Mouse (Mus musculus): Measurements from ENCODE around the gene Map7d1.
A peak's percentile ranks its signal among the peaks of the same experiment; 100 is the strongest.
"Not testable (repeated sequence)": the region's sequence is repeated elsewhere in the genome, so short reads cannot be mapped to it uniquely, and the experiment has no call there.

The Map7d1 gene

GRCm38 (mm10) chr4:126241956-126242355, 14.2 kb downstream of the Map7d1 start:
- no peak for DNase-seq (ENCODE audit: low spot score)

- DNase-seq (ENCODE audit: low spot score), result no peak
Observed at GRCm38 (mm10) chr4:126239862-126240475, 16.2 kb downstream of the Map7d1 start.

- DNase-seq (ENCODE audit: low spot score), result peak; percentile 71
Observed at GRCm38 (mm10) chr4:126237721-126238242, 18.4 kb downstream of the Map7d1 start.

GRCm38 (mm10) chr4:126236467-126237280, 19.5 kb downstream of the Map7d1 start:
- DNase-seq (ENCODE audit: low spot score), result peak; percentile 71

- DNase-seq (ENCODE audit: low spot score), result no peak
Observed at GRCm38 (mm10) chr4:126235191-126235590, 21.0 kb downstream of the Map7d1 start.

GRCm38 (mm10) chr4:126234496-126235175, 21.5 kb downstream of the Map7d1 start:
- peak; percentile 70 for DNase-seq (ENCODE audit: low spot score)

DNA sequence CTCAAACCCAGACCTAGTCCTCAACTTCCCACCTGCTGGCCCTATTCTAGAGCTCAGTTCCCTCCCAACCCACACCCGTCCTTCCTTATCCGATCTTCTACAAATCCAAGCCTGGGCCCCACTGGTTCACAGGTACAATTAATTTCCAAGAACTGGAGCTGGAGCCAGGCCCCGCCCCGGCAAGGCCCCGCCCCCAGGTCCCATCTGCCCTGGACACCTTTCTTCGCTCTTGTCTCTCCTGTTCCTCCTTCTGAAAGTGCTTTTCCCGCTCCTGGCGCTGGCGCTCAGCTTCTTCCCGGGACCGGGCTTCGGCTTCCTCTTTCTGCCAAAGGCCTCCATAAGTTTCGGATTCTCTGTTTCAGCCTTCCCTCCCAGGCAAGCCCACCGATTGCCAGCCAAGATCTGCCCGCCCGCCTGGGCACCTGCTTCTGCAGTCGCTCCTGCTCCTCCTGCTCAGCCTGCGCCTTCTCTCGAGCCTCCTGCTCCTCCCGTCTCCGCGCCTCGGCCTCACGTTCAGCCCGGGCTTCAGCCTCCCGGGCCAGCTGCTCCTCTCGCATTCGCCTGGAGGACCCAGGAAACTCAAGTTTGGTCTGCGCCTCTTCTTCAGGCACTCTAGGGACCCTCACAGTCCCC, 22.4 kb downstream of the Map7d1 start:
- DNase-seq (ENCODE audit: low spot score), result no peak

DNA sequence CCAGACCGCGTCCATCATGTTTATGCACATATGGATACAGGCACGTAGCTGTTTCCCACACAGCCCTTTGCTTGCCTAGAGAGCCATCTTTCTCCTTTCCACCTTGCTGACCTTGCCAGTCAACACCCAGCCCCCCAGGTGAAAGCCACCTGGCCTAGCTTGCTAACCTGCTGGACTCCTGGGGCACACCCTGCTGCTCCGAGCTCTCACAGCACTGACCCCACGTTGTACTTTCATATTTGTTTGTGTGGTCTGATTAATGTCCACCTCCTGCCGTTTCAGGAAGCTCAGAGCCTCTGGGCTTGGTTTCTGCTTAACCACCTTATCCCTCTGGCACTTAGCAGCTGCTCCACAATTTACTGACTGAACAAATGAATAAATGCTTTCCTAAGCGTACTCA, 26.2 kb downstream of the Map7d1 start:
- no peak for DNase-seq (ENCODE audit: low spot score)

- no peak for DNase-seq (ENCODE audit: low spot score)
Observed at GRCm38 (mm10) chr4:126228144-126228543, 28.0 kb downstream of the Map7d1 start.

- DNase-seq (ENCODE audit: low spot score), result peak; percentile 93
Observed at GRCm38 (mm10) chr4:126227077-126227761, 28.9 kb downstream of the Map7d1 start.

DNA sequence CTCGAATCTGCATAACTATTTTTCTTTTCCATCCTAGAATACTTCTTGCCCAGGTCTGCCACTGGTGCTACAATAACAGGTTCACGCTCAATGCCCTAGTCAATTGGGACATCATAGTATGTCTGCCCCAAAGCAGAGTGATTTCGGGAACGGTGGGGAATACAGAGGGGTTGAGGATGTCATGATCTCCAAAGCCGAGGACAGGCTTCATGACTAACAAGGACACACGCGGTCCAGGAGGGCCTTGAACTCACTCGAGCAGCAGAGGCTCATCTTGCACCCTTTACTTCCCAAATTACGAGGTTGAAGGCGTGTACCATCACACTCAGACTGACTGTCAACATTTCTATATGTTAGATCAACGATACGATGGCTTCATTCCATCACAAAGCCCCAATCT, 29.5 kb downstream of the Map7d1 start:
- no peak for DNase-seq (ENCODE audit: low spot score)

DNA sequence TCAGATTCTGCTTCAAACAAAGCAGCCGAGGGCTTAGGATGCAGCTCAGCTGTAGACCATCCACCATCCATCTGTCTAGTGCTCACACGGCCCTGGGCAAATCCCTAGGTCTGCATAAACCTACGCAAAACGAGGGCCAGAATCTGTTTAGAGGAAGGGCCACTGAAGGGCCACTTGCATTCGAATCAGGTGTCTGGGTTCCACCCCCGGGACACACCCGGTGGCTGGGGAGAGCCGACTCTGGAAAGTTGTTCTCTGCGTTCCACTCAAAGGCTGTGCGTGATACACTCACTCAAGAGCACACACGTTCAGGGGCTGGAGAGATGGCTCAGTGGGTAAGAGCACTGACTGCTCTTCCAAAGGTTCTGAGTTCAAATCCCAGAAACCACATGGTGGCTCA, 33.5 kb downstream of the Map7d1 start:
- no peak for DNase-seq (ENCODE audit: low spot score)

GRCm38 (mm10) chr4:126220045-126220444, 36.1 kb downstream of the Map7d1 start:
- DNase-seq (ENCODE audit: low spot score), result no peak

DNA sequence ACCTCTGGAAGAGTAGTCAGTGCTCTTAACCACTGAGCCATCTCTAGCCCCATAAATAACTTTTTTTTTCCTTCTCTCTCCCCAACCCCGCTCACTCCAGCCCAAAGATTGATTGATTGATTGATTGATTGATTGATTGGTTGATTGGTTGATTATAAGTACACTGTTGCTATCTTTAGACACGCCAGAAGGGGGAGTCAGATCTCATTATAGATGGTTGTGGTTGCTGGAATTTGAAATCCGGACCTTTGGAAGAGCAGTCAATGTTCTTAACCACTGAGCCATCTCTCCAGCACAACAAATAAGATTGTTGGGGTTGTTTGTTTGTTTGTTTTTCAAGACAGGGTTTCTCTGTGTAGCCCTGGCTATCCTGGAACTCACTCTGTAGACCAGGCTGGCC, 36.6 kb downstream of the Map7d1 start:
- DNase-seq (ENCODE audit: low spot score), result not testable (repeated sequence)

DNA sequence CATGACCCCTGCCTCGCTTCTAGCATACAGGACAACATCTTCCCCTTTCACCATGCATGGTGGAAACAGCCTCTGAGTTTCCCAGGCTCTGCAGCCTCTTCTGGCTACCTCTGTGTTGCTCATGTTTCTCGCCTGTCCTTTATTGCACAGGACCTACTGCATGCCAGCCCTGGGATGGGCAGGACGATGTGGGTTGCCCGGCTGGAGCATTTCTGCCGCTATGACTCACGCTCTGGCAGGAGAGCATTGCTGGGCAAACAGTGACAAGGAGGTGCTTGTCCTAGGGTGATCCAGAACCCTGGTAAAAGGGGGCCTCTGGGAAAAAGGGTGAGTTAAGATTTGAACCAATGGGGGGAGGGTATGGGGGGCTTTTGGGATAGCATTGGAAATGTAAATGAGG, 38.4 kb downstream of the Map7d1 start:
- DNase-seq (ENCODE audit: low spot score), result peak; percentile 64

GRCm38 (mm10) chr4:126207081-126207480, 49.1 kb downstream of the Map7d1 start:
- DNase-seq (ENCODE audit: low spot score), result no peak

DNA sequence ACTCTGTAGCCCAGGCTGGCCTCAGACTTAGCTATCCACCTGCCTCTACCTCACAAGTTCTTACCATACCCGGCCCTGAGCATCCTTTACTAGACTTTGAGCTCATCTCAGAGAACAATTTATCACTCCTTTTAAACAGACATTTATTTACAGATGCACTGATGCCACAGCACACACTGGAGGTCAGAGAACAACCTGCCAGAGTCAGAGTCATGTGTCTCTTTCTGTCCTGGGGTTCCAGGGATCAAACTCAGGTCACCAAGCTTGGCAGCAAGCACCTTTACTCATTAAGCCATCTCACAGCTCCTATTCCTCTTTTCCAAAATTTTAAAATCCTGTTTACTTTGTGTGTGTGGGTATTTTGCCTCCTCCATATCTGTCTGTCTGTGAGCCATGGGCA, 50.8 kb downstream of the Map7d1 start:
- no peak for DNase-seq (ENCODE audit: low spot score)

GRCm38 (mm10) chr4:126204661-126205230, 51.4 kb downstream of the Map7d1 start:
- no peak for DNase-seq (ENCODE audit: low spot score)

GRCm38 (mm10) chr4:126204016-126204415, 52.1 kb downstream of the Map7d1 start:
- no peak for DNase-seq (ENCODE audit: low spot score)

- DNase-seq (ENCODE audit: low spot score), result no peak
Observed at GRCm38 (mm10) chr4:126203336-126203895, 52.7 kb downstream of the Map7d1 start.
